Mouse (Mus musculus) liver, postnatal 0 days (tissue): Measurements from ENCODE around the gene Susd6.

Experiments used
- CTCF ChIP-seq: sonication (generic); IDR thresholded peaks from 2 replicates; pipeline ENCODE4 v1.5.1; 2016; ENCODE audit warnings: antibody characterized with exemption, low read depth
- EP300 ChIP-seq: IDR thresholded peaks from 2 replicates; pipeline ENCODE4 v1.6.1; 2016; ENCODE audit warnings: antibody characterized with exemption, low read depth, mild to moderate bottlenecking

- TF ChIP-seq EP300 (no peak), CTCF (no peak)
Observed at GRCm38 (mm10) chr12:80867083-80867482, 76.8 kb downstream of the Susd6 start.
